Mouse (Mus musculus): ENCODE results near the gene Snx33. TPM values are rescaled to one million over a fixed set of nuclear protein-coding genes. Genes with fewer than 3 reads are reported as not detected.

Gene Snx33
- polyA plus RNA-seq, 1 experiment from 2014 or later, result 7.5 TPM

GRCm38 (mm10) chr9:56881539-56882082, 46.6 kb downstream of the Snx33 start:
- WGBS, result 71% methylated on average over 3 of the region's 3 CpGs
- H3K9me3 ChIP-seq (replicated peaks; ENCODE audit: control insufficient read depth, low read length), result no peaks in the 10 kb centered on the region
- H3K27ac ChIP-seq (ENCODE audit: low read length), result peak overlapping the region; percentile 65
- peaks cover 9% of the 10 kb centered on the region for H3K36me3 ChIP-seq (ENCODE audit: control insufficient read depth, insufficient read depth)
- ATAC-seq (replicated peaks; ENCODE audit: extremely low read depth, insufficient read depth, low FRiP score), result peak; percentile 15; the same call in 1 of the 2 replicates
- no peak overlapping the region for H3K4me2 ChIP-seq (ENCODE audit: low read depth, low read length)
- no peak overlapping the region for H3K4me3 ChIP-seq (ENCODE audit: low read length)
- peaks cover 34% of the 10 kb centered on the region for H3K4me1 ChIP-seq (ENCODE audit: control insufficient read depth, insufficient read depth, low read length)
- 0 out of 2 replicates have a peak overlapping the region, but pooled peaks have one; percentile 21 for H3K9ac ChIP-seq (ENCODE audit: low read length)
- no peaks in the 10 kb centered on the region for H3K27me3 ChIP-seq (ENCODE audit: control insufficient read depth, insufficient read depth, low read length)

- Histone ChIP-seq H3K4me1 (ENCODE audit: control insufficient read depth, insufficient read depth, low read length) (peaks cover 42% of the 10 kb centered on the region), H3K36me3 (ENCODE audit: control insufficient read depth, insufficient read depth) (peaks cover 7% of the 10 kb centered on the region)
These were observed 47.4 kb downstream of the Snx33 start for GRCm38 (mm10) chr9:56880790-56881189.

GRCm38 (mm10) chr9:56877284-56877683, 50.9 kb downstream of the Snx33 start:
- no peak for ATAC-seq (replicated peaks; ENCODE audit: extremely low read depth, insufficient read depth, low FRiP score)
- H3K4me1 ChIP-seq (ENCODE audit: control insufficient read depth, insufficient read depth, low read length), result peaks cover 51% of the 10 kb centered on the region

More at GRCm38 (mm10) chr9:56880790-56881189, 47.4 kb downstream of the Snx33 start:
- Histone ChIP-seq H3K4me2 (ENCODE audit: low read depth, low read length) (no peak overlapping the region), H3K9ac (ENCODE audit: low read length) (no peak overlapping the region; the same call in 1 of the 2 replicates), H3K27ac (ENCODE audit: low read length) (peak overlapping the region; percentile 47; the same call in 1 of the 2 replicates), H3K9me3 (replicated peaks; ENCODE audit: control insufficient read depth, low read length) (no peaks in the 10 kb centered on the region), H3K27me3 (ENCODE audit: control insufficient read depth, insufficient read depth, low read length) (no peaks in the 10 kb centered on the region), H3K4me3 (ENCODE audit: low read length) (no peak overlapping the region)
- no peak for ATAC-seq (replicated peaks; ENCODE audit: extremely low read depth, insufficient read depth, low FRiP score)
- 51% methylated on average over 9 of the region's 9 CpGs for WGBS

GRCm38 (mm10) chr9:56876784-56877183, 51.4 kb downstream of the Snx33 start:
- Histone ChIP-seq H3K27ac (ENCODE audit: low read length) (no peak overlapping the region), H3K4me2 (ENCODE audit: low read depth, low read length) (no peak overlapping the region), H3K4me3 (ENCODE audit: low read length) (no peak overlapping the region), H3K4me1 (ENCODE audit: control insufficient read depth, insufficient read depth, low read length) (peaks cover 52% of the 10 kb centered on the region), H3K9ac (ENCODE audit: low read length) (0 out of 2 replicates have a peak overlapping the region, but pooled peaks have one; percentile 10), H3K9me3 (replicated peaks; ENCODE audit: control insufficient read depth, low read length) (no peaks in the 10 kb centered on the region), H3K36me3 (ENCODE audit: control insufficient read depth, insufficient read depth) (peaks cover 8% of the 10 kb centered on the region), H3K27me3 (ENCODE audit: control insufficient read depth, insufficient read depth, low read length) (no peaks in the 10 kb centered on the region)
- no peak for ATAC-seq (replicated peaks; ENCODE audit: extremely low read depth, insufficient read depth, low FRiP score)
- 29% methylated on average over 9 of the region's 9 CpGs for WGBS

More at GRCm38 (mm10) chr9:56877284-56877683, 50.9 kb downstream of the Snx33 start:
- Histone ChIP-seq H3K27me3 (ENCODE audit: control insufficient read depth, insufficient read depth, low read length) (no peaks in the 10 kb centered on the region), H3K27ac (ENCODE audit: low read length) (no peak overlapping the region), H3K36me3 (ENCODE audit: control insufficient read depth, insufficient read depth) (peaks cover 8% of the 10 kb centered on the region), H3K9ac (ENCODE audit: low read length) (no peak overlapping the region), H3K9me3 (replicated peaks; ENCODE audit: control insufficient read depth, low read length) (no peaks in the 10 kb centered on the region), H3K4me3 (ENCODE audit: low read length) (no peak overlapping the region), H3K4me2 (ENCODE audit: low read depth, low read length) (no peak overlapping the region)
- 82% methylated on average over 5 of the region's 5 CpGs for WGBS

- Histone ChIP-seq H3K9ac (ENCODE audit: low read length) (peak overlapping the region; percentile 53), H3K4me1 (ENCODE audit: control insufficient read depth, insufficient read depth, low read length) (peaks cover 72% of the 10 kb centered on the region)
- 43% methylated on average over 1 of the region's 1 CpGs for WGBS
These were observed 55.1 kb downstream of the Snx33 start for GRCm38 (mm10) chr9:56873097-56873496.

GRCm38 (mm10) chr9:56872105-56872903, 55.9 kb downstream of the Snx33 start:
- Histone ChIP-seq H3K9ac (ENCODE audit: low read length) (peak overlapping the region; percentile 55; the same call in 1 of the 2 replicates), H3K4me1 (ENCODE audit: control insufficient read depth, insufficient read depth, low read length) (peaks cover 80% of the 10 kb centered on the region), H3K27me3 (ENCODE audit: control insufficient read depth, insufficient read depth, low read length) (no peaks in the 10 kb centered on the region), H3K4me2 (ENCODE audit: low read depth, low read length) (no peak overlapping the region), H3K4me3 (ENCODE audit: low read length) (no peak overlapping the region), H3K27ac (ENCODE audit: low read length) (peak overlapping the region; percentile 88), H3K36me3 (ENCODE audit: control insufficient read depth, insufficient read depth) (peaks cover 11% of the 10 kb centered on the region), H3K9me3 (replicated peaks; ENCODE audit: control insufficient read depth, low read length) (no peaks in the 10 kb centered on the region)
- WGBS, result 65% methylated on average over 5 of the region's 5 CpGs
- ATAC-seq (replicated peaks; ENCODE audit: extremely low read depth, insufficient read depth, low FRiP score), result no peak

More at GRCm38 (mm10) chr9:56873097-56873496, 55.1 kb downstream of the Snx33 start:
- Histone ChIP-seq H3K27ac (ENCODE audit: low read length) (peak overlapping the region; percentile 88), H3K9me3 (replicated peaks; ENCODE audit: control insufficient read depth, low read length) (no peaks in the 10 kb centered on the region), H3K4me2 (ENCODE audit: low read depth, low read length) (peak overlapping the region; percentile 11; the same call in 1 of the 2 replicates), H3K27me3 (ENCODE audit: control insufficient read depth, insufficient read depth, low read length) (no peaks in the 10 kb centered on the region), H3K4me3 (ENCODE audit: low read length) (no peak overlapping the region), H3K36me3 (ENCODE audit: control insufficient read depth, insufficient read depth) (peaks cover 11% of the 10 kb centered on the region)
- 0 out of 2 replicates have a peak, but pooled peaks have one; percentile 18 for ATAC-seq (replicated peaks; ENCODE audit: extremely low read depth, insufficient read depth, low FRiP score)

GRCm38 (mm10) chr9:56871191-56871590, 57.0 kb downstream of the Snx33 start:
- peak; percentile 38 for ATAC-seq (replicated peaks; ENCODE audit: extremely low read depth, insufficient read depth, low FRiP score)
- Histone ChIP-seq H3K27me3 (ENCODE audit: control insufficient read depth, insufficient read depth, low read length) (no peaks in the 10 kb centered on the region), H3K36me3 (ENCODE audit: control insufficient read depth, insufficient read depth) (peaks cover 11% of the 10 kb centered on the region), H3K27ac (ENCODE audit: low read length) (peak overlapping the region; percentile 88), H3K4me3 (ENCODE audit: low read length) (peak overlapping the region; percentile 19), H3K9ac (ENCODE audit: low read length) (peak overlapping the region; percentile 51; the same call in 1 of the 2 replicates), H3K4me2 (ENCODE audit: low read depth, low read length) (peak overlapping the region; percentile 56), H3K9me3 (replicated peaks; ENCODE audit: control insufficient read depth, low read length) (no peaks in the 10 kb centered on the region), H3K4me1 (ENCODE audit: control insufficient read depth, insufficient read depth, low read length) (peaks cover 82% of the 10 kb centered on the region)
- WGBS, result 16% methylated on average over 5 of the region's 5 CpGs

- ATAC-seq (replicated peaks; ENCODE audit: extremely low read depth, insufficient read depth, low FRiP score), result no peak
- Histone ChIP-seq H3K4me3 (ENCODE audit: low read length) (peak overlapping the region; percentile 19), H3K9me3 (replicated peaks; ENCODE audit: control insufficient read depth, low read length) (no peaks in the 10 kb centered on the region), H3K27ac (ENCODE audit: low read length) (peak overlapping the region; percentile 88), H3K9ac (ENCODE audit: low read length) (peak overlapping the region; percentile 51; the same call in 1 of the 2 replicates), H3K27me3 (ENCODE audit: control insufficient read depth, insufficient read depth, low read length) (no peaks in the 10 kb centered on the region), H3K36me3 (ENCODE audit: control insufficient read depth, insufficient read depth) (peaks cover 9% of the 10 kb centered on the region), H3K4me1 (ENCODE audit: control insufficient read depth, insufficient read depth, low read length) (peaks cover 79% of the 10 kb centered on the region), H3K4me2 (ENCODE audit: low read depth, low read length) (peak overlapping the region; percentile 56)
- 19% methylated on average over 10 of the region's 10 CpGs for WGBS
These were observed 57.4 kb downstream of the Snx33 start for GRCm38 (mm10) chr9:56870778-56871177.

GRCm38 (mm10) chr9:56869552-56869951, 58.6 kb downstream of the Snx33 start:
- Histone ChIP-seq H3K4me3 (ENCODE audit: low read length) (no peak overlapping the region), H3K9ac (ENCODE audit: low read length) (no peak overlapping the region), H3K27me3 (ENCODE audit: control insufficient read depth, insufficient read depth, low read length) (no peaks in the 10 kb centered on the region), H3K9me3 (replicated peaks; ENCODE audit: control insufficient read depth, low read length) (no peaks in the 10 kb centered on the region), H3K4me2 (ENCODE audit: low read depth, low read length) (no peak overlapping the region), H3K4me1 (ENCODE audit: control insufficient read depth, insufficient read depth, low read length) (peaks cover 81% of the 10 kb centered on the region), H3K36me3 (ENCODE audit: control insufficient read depth, insufficient read depth) (peaks cover 3% of the 10 kb centered on the region), H3K27ac (ENCODE audit: low read length) (peak overlapping the region; percentile 88; the same call in 1 of the 2 replicates)
- WGBS, result 52% methylated on average over 13 of the region's 13 CpGs
- ATAC-seq (replicated peaks; ENCODE audit: extremely low read depth, insufficient read depth, low FRiP score), result no peak

Data from heart, embryonic 16.5 days (tissue).